Mouse (Mus musculus): ENCODE results near the gene Alcam. TPM values are rescaled to one million over a fixed set of nuclear protein-coding genes. Genes with fewer than 3 reads are reported as not detected.

The Alcam gene
- total RNA-seq, 2 experiments from 2014 or later = 8.7 to 9.2 TPM

- no peak for DNase-seq (ENCODE audit: low spot score in 2 of 2)
Measured at GRCm38 (mm10) chr16:52280186-52280585, 173.7 kb downstream of the Alcam start.

DNA sequence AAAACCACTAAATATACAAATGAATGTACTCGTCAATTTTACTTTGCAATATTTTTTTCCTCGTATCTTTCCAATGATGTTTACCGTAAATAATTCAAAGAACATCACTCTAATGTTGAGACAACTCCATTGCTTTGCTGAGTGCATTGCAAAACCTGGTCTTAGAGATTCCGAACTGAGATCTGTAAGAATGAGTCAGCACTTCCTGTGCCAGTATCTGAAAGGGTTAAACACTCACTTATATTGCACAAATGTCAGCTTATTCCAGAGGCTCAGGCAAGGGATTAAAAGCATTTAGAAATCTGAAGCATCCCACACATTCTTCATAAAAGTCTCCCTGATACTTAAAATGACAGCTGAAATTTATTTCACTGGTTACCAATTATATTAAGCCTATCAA is 188.8 kb downstream of the Alcam start:
- no peak for DNase-seq (ENCODE audit: low spot score in 2 of 2)

- no peak for DNase-seq (ENCODE audit: low spot score in 2 of 2)
Measured at GRCm38 (mm10) chr16:52263751-52264150, 190.1 kb downstream of the Alcam start.

DNA sequence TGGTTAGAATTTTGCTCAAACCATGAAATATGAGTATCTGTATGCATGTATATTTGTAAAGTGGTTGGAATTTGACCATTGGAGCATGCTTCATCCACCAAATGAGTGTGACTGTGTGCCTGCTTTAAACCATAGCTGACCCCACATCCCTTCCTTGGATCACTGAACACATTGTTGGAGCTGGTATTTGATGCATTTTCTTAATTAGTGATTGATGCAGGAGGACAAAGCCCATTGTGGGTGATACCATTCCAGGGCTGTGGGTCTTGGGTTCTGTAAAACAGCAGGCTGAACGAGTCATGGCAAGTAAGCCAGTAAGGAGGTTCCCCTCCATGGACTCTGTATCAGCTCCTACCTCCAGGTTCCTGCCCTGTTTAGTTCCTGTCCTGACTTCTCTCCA is 191.3 kb downstream of the Alcam start:
- no peak for DNase-seq (ENCODE audit: low spot score in 2 of 2)

- DNase-seq (ENCODE audit: low spot score in 2 of 2) = no peak
Measured at GRCm38 (mm10) chr16:52261755-52262154, 192.1 kb downstream of the Alcam start.

- DNase-seq (ENCODE audit: low spot score in 2 of 2) = no peak
Measured at GRCm38 (mm10) chr16:52250935-52251334, 202.9 kb downstream of the Alcam start.

DNA sequence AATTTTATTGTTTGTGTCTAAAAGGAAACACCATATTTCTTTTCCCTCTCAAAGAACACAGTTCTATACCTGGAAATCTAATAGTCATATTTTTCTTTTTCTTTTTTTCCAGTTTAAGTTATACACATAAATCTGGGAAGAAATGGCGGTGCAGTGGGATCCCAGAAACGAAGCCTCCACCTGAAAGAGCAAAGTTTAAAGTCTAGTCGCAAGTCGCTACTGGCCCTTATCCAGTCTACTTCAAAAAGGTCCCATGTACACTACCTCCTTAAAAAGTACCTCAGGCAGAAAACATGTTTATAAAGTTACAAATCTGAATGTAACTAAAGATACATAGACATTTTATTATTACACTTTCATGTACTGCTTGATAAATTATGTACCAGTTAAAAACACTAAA is 203.7 kb downstream of the Alcam start:
- DNase-seq (ENCODE audit: low spot score in 2 of 2) = no peak

DNA sequence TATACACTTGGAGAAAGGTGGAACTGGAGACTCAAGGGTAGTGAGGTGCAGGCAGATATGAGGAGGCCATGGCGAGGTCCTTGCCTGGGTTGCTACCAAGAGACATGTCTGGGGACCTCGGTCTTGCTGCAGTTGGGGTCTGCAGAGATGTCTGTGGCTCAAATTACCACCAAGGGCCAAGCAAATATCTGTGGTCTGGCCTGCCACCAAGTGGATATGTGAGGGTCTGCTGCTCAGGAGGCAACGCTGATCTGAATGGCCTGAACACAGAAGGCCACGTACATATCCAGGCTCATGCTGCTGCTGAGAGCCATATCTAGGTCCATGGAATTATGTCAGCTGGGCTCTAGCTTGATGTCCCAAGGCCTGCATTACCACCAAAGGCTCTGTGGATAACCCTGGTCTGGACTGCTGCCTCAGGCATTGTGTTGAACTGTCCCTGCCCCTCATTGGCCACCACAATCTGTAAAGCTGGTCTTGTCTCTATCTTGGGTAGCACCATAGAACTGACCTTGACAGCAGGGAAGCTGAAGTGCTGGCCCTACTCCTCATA is 210.4 kb downstream of the Alcam start:
- DNase-seq (ENCODE audit: low spot score in 2 of 2) = no peak

- DNase-seq (ENCODE audit: low spot score in 2 of 2) = no peak
Measured at GRCm38 (mm10) chr16:52242144-52242543, 211.7 kb downstream of the Alcam start.

DNA sequence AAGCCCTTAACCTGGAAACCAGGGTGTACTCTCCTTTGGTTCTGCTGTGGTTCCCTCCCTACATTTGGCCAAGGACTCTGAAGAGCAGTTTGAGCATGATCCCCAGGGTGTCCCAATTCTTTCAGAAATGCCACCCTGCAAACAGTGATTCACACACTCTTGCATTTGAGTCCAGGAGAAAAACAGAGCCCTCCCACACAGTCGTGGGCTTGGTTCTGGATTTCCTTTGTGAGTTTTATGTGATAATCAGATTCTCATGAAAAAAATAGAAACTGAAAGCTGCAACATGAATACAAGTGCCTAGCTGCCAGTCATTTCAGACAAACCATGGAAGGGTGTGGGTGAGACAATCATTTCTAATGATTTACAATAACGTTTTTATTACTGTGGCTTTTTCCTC is 223.9 kb downstream of the Alcam start:
- no peak for DNase-seq (ENCODE audit: low spot score in 2 of 2)

- no peak for DNase-seq (ENCODE audit: low spot score in 2 of 2)
Measured at GRCm38 (mm10) chr16:52229446-52229845, 224.4 kb downstream of the Alcam start.

GRCm38 (mm10) chr16:52222896-52223295 is 231.0 kb downstream of the Alcam start:
- DNase-seq (ENCODE audit: low spot score in 2 of 2) = no peak

DNA sequence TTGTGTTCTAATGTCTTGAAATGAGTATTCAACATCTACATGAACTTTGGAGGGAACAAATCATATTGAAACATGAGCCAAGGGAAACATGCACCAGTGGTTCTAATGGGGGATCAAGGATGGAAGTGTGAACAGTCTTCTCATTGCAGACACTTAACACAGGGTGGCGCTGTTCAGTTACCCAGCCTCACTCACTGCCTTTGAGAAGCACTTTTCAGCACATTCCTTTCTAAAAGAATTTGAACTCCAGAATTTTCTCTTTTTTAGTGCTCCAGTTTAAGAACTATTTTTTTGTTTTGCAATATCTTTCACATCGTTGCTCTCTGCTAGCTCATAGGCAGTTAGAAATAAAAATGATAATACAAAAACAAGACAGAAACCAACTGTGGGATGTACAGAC is 234.8 kb downstream of the Alcam start:
- DNase-seq (ENCODE audit: low spot score in 2 of 2) = no peak

- DNase-seq (ENCODE audit: low spot score in 2 of 2) = no peak
Measured at GRCm38 (mm10) chr16:52210844-52211606, 242.8 kb downstream of the Alcam start.

DNA sequence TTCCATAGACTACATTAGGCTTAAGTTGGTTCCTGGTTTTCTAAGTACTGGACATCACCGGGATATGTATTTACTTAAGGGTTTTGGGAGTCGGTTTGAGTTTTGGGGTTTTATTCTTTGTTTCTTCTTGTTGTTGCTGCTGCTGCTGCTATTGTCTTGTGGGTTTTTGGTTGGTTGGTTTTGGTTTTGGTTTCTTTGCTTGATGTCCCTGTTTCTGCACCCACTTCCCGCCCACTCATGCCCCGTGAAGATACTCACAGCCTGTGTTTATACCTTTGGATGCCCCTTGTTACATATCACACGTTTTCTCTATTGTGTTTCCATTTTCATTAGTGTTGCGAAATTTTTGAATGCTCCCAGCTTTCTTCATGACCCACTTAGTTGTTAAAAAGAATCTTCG is 253.8 kb downstream of the Alcam start:
- no peak for DNase-seq (ENCODE audit: low spot score in 2 of 2)
